Mouse (Mus musculus) T-helper 17 cell (primary cell): ENCODE results near the gene E4f1.

Experiments
- in situ Hi-C, 2 experiments: fragments of 300-600 bp; cut with MboI, MseI; formaldehyde crosslinking; loops; 1 replicate in 1 of 2; 2 replicates in 1 of 2; pipeline ENCODE4 v1.15.1; 2025; ENCODE audit warnings: high pct_unique_total_duplicates in 2 of 2

Gene E4f1

GRCm38 (mm10) chr17:24424489-24424888, 45.6 kb downstream of the E4f1 start:
- in situ Hi-C loops, result no loop called here

GRCm38 (mm10) chr17:24423114-24423513, 47.0 kb downstream of the E4f1 start:
- in situ Hi-C loops, result no loop called here

- in situ Hi-C loops, result no loop called here
Measured at GRCm38 (mm10) chr17:24416051-24416652, 54.0 kb downstream of the E4f1 start.

- in situ Hi-C loops, result no loop called here
Measured at GRCm38 (mm10) chr17:24415011-24415410, 55.1 kb downstream of the E4f1 start.

GRCm38 (mm10) chr17:24414230-24414976, 55.7 kb downstream of the E4f1 start, which contains the start of gene Rnps1:
TSS of gene Rnps1 (plus strand) at chr17:24414565.
- in situ Hi-C loops, result no loop called here

GRCm38 (mm10) chr17:24413557-24414211, 56.4 kb downstream of the E4f1 start:
- in situ Hi-C loops, result no loop called here

GRCm38 (mm10) chr17:24407116-24407803, 62.9 kb downstream of the E4f1 start:
- in situ Hi-C loops, result no loop called here

GRCm38 (mm10) chr17:24402371-24402770, 67.7 kb downstream of the E4f1 start:
- in situ Hi-C loops, result no loop called here

- in situ Hi-C loops, result no loop called here
Measured at GRCm38 (mm10) chr17:24394456-24394855, 75.7 kb downstream of the E4f1 start.
